Mouse (Mus musculus): ENCODE data around the gene C4b.
"Not testable (repeated sequence)": the region's sequence is repeated elsewhere in the genome, so short reads cannot be mapped to it uniquely, and the experiment has no call there.

Gene C4b

GRCm38 (mm10) chr17:34743719-34744118, at the start of gene C4b:
Gene C4b, minus strand, starts transcription at chr17:34743882.
- DNase-seq: peak; percentile 12 to 22

- DNase-seq: no peak
Measured at GRCm38 (mm10) chr17:34777680-34778325, 34.1 kb upstream of the C4b start.

- no peak for DNase-seq
Measured at GRCm38 (mm10) chr17:34761471-34761870, 17.8 kb upstream of the C4b start.

- DNase-seq: no peak
Measured at GRCm38 (mm10) chr17:34746531-34746930, 2.8 kb upstream of the C4b start.

- DNase-seq: not testable (repeated sequence)
Measured at GRCm38 (mm10) chr17:34745166-34745565, 1.5 kb upstream of the C4b start.

- not testable (repeated sequence) for DNase-seq
Measured at GRCm38 (mm10) chr17:34744611-34745010, 929 bp upstream of the C4b start.

- no peak for DNase-seq
Measured at GRCm38 (mm10) chr17:34744206-34744605, 524 bp upstream of the C4b start.

GRCm38 (mm10) chr17:34740280-34740679, 3.4 kb downstream of the C4b start:
- no peak for DNase-seq

- DNase-seq: not testable (repeated sequence)
Measured at GRCm38 (mm10) chr17:34739708-34740107, 4.0 kb downstream of the C4b start.

GRCm38 (mm10) chr17:34737466-34737865, 6.2 kb downstream of the C4b start:
- DNase-seq: not testable (repeated sequence)

GRCm38 (mm10) chr17:34729779-34730553, 13.7 kb downstream of the C4b start:
- DNase-seq: not testable (repeated sequence)

- not testable (repeated sequence) for DNase-seq
Measured at GRCm38 (mm10) chr17:34729155-34729554, 14.5 kb downstream of the C4b start.

GRCm38 (mm10) chr17:34727887-34728286, 15.8 kb downstream of the C4b start:
- no peak for DNase-seq

GRCm38 (mm10) chr17:34723066-34723465, 20.6 kb downstream of the C4b start:
- DNase-seq: no peak

GRCm38 (mm10) chr17:34722238-34722637, 21.4 kb downstream of the C4b start:
- DNase-seq: not testable (repeated sequence)

- DNase-seq: peak; percentile 66 to 70
Measured at GRCm38 (mm10) chr17:34719886-34720285, 23.8 kb downstream of the C4b start.

GRCm38 (mm10) chr17:34717401-34717800, 26.3 kb downstream of the C4b start:
- DNase-seq: peak; percentile 42 to 44

- no peak for DNase-seq
Measured at GRCm38 (mm10) chr17:34716247-34716646, 27.4 kb downstream of the C4b start.

GRCm38 (mm10) chr17:34715451-34715850, 28.2 kb downstream of the C4b start:
- not testable (repeated sequence) for DNase-seq

GRCm38 (mm10) chr17:34714908-34715445, 28.7 kb downstream of the C4b start:
- DNase-seq: not testable (repeated sequence)

- not testable (repeated sequence) for DNase-seq
Measured at GRCm38 (mm10) chr17:34714181-34714907, 29.3 kb downstream of the C4b start.

GRCm38 (mm10) chr17:34712951-34713350, 30.7 kb downstream of the C4b start:
- DNase-seq: peak; percentile 86 to 92

GRCm38 (mm10) chr17:34706476-34706875, 37.2 kb downstream of the C4b start:
- DNase-seq: not testable (repeated sequence)

Measured in cerebellum, postnatal 10 days (tissue).